In the genomic region with DNA sequence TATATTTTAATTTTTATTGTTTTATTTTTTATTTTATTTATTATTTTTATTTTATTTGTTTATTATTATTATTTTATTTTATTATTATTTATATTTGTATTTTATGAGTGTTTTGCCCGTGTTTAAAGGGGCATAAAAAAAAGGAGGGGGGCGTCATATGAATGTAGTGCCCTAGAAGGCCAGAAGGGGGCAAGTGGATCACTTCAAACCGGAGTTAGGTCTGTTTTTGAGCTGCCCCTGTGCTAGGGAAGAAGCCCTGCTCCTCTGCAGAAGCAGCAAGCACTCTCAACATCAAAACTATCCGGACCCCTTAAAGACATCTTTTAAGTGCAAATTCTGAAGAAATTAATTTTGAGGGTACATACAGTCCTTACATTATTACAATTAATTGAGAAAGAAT, we compare ENCODE assay signal across 10 mouse cellular contexts. TPM values are rescaled to one million over a fixed set of nuclear protein-coding genes. Genes with fewer than 3 reads are reported as not detected.
DNase-seq lines count a peak whose midpoint lies in the region; ATAC-seq and TF ChIP-seq lines count a peak whose summit lies in the region.
"Had no signal": no experiment of that assay in that cellular context is flagged by ENCODE, and none has a peak within 500 bp of the region (broad histone marks: within the 10 kb centered on the region; RNA-seq: fewer than 3 reads in every experiment).

No protein-coding gene starts in this region.

- H3K36me3 ChIP-seq in E14TG2a.4 (ENCODE audit: insufficient read depth, low read length): no peaks in the 10 kb centered on the region
- H3K36me3 ChIP-seq in hindbrain, postnatal 0 days (ENCODE audit: insufficient read depth, low read length): no peaks in the 10 kb centered on the region

- DNase-seq in kidney, postnatal 36 days: peak; percentile 17 to 25
- DNase-seq in kidney, adult 9 months: no peak
- peak; percentile 12 for DNase-seq in A20 (ENCODE audit: low read depth, low spot score)
- DNase-seq in hindbrain, postnatal 0 days (ENCODE audit: low spot score): peak; percentile 22
- no peak for DNase-seq in heart, adult 8-10 months (ENCODE audit: low spot score)

- no peaks in the 10 kb centered on the region for H3K4me1 ChIP-seq in E14TG2a.4 (replicated peaks; ENCODE audit: low read depth, low read length)
- H3K4me1 ChIP-seq in hindbrain, postnatal 0 days (ENCODE audit: insufficient read depth, low read length): no peaks in the 10 kb centered on the region
- H3K4me1 ChIP-seq: megakaryocyte, embryonic 14.5 days had no signal

- no peak overlapping the region for H3K9ac ChIP-seq in hindbrain, postnatal 0 days (replicated peaks; ENCODE audit: low read length)

- H3K27ac ChIP-seq in hindbrain, postnatal 0 days: no peak overlapping the region

- TF ChIP-seq CTCF in E14TG2a.4 (conservative IDR thresholded peaks at IDR 0.05; ENCODE audit: low read length): peak; percentile 45
- TF ChIP-seq CTCF in hindbrain, postnatal 0 days (IDR thresholded peaks at IDR 0.05; ENCODE audit: low read depth): peak; percentile 54

- no peaks in the 10 kb centered on the region for H3K27me3 ChIP-seq in E14TG2a.4 (ENCODE audit: insufficient read depth, low read length)
- no peaks in the 10 kb centered on the region for H3K27me3 ChIP-seq in hindbrain, postnatal 0 days (ENCODE audit: insufficient read depth, low read length)

- ATAC-seq in hindbrain, postnatal 0 days: no peak
- no peak for ATAC-seq in erythroid progenitor cell, adult 5-6 weeks (replicated peaks; ENCODE audit: low FRiP score, poor library complexity, severe bottlenecking)
- ATAC-seq: forebrain, embryonic 16.5 days had no signal

- no peak overlapping the region for H3K4me2 ChIP-seq in hindbrain, postnatal 0 days (ENCODE audit: low read depth, low read length)

- WGBS in hindbrain, postnatal 0 days: 26% methylated on average over 4 of the region's 4 CpGs

- H3K9me3 ChIP-seq in E14TG2a.4 (ENCODE audit: low read length): no peaks in the 10 kb centered on the region
- H3K9me3 ChIP-seq in hindbrain, postnatal 0 days (ENCODE audit: low read length): no peaks in the 10 kb centered on the region
- H3K9me3 ChIP-seq: megakaryocyte, embryonic 14.5 days had no signal

- no peak overlapping the region for H3K4me3 ChIP-seq in E14TG2a.4 (replicated peaks; ENCODE audit: low read length)
- H3K4me3 ChIP-seq in hindbrain, postnatal 0 days (ENCODE audit: low read length): no peak overlapping the region
- H3K4me3 ChIP-seq: megakaryocyte, embryonic 14.5 days had no signal

RNA-seq across cellular contexts. Expression of a gene that starts 10.7 kb away (rescaled TPM):
- total RNA-seq in hindbrain, postnatal 0 days (2014; rRNA removed): not detected in 2 replicates
- not detected in 2 replicates for polyA plus RNA-seq in hindbrain, postnatal 0 days (2015; fragmentation: Nextera tagmentation; extraction: Ambion mirVana)
- total RNA-seq in erythroid progenitor cell, adult 5-6 weeks (2015; ENCODE audit: low replicate concordance): not detected in 2 replicates
- total RNA-seq in erythroid progenitor cell, adult 5-6 weeks (2017; ENCODE audit: low replicate concordance): not detected in 2 replicates
- not detected for total RNA-seq in heart, adult 8-10 months (2022)
- polyA plus RNA-seq: forebrain, embryonic 16.5 days; large intestine, adult 2 months had no signal

RNA-seq across cellular contexts. Expression of a gene that starts 23.3 kb away (rescaled TPM):
- total RNA-seq in hindbrain, postnatal 0 days (2014; rRNA removed): 4.9 and 6.2 TPM in 2 replicates
- 1.4 and 1.8 TPM in 2 replicates for polyA plus RNA-seq in hindbrain, postnatal 0 days (2015; fragmentation: Nextera tagmentation; extraction: Ambion mirVana)
- 0.36 TPM in 1 of 2 replicates, not detected in the other for total RNA-seq in erythroid progenitor cell, adult 5-6 weeks (2015; ENCODE audit: low replicate concordance)
- 0.90 and 1.1 TPM in 2 replicates for total RNA-seq in erythroid progenitor cell, adult 5-6 weeks (2017; ENCODE audit: low replicate concordance)
- 10 to 100 TPM; 13.7 to 16.9 (median 15.6) TPM for total RNA-seq in heart, adult 8-10 months (2022)

RNA-seq across cellular contexts. Expression of a gene that starts 29.2 kb away (rescaled TPM):
- not detected in 2 replicates for total RNA-seq in hindbrain, postnatal 0 days (2014; rRNA removed)
- polyA plus RNA-seq in hindbrain, postnatal 0 days (2015; fragmentation: Nextera tagmentation; extraction: Ambion mirVana): not detected in 2 replicates
- not detected in 2 replicates for total RNA-seq in erythroid progenitor cell, adult 5-6 weeks (2015; ENCODE audit: low replicate concordance)
- not detected in 2 replicates for total RNA-seq in erythroid progenitor cell, adult 5-6 weeks (2017; ENCODE audit: low replicate concordance)
- total RNA-seq in heart, adult 8-10 months (2022): not detected
- polyA plus RNA-seq: forebrain, embryonic 16.5 days; large intestine, adult 2 months had no signal

RNA-seq across cellular contexts. Expression of a gene that starts 45.1 kb away (rescaled TPM):
- not detected in 2 replicates for total RNA-seq in hindbrain, postnatal 0 days (2014; rRNA removed)
- polyA plus RNA-seq in hindbrain, postnatal 0 days (2015; fragmentation: Nextera tagmentation; extraction: Ambion mirVana): not detected in 2 replicates
- not detected in 2 replicates for total RNA-seq in erythroid progenitor cell, adult 5-6 weeks (2015; ENCODE audit: low replicate concordance)
- not detected in 2 replicates for total RNA-seq in erythroid progenitor cell, adult 5-6 weeks (2017; ENCODE audit: low replicate concordance)
- total RNA-seq in heart, adult 8-10 months (2022): not detected
- polyA plus RNA-seq: forebrain, embryonic 16.5 days; large intestine, adult 2 months had no signal

Comparison
In these comparisons a context has a peak if more than half of its experiments do, and no peak if none do; other contexts are left out.
1. DNase-seq: peak in kidney, postnatal 36 days (2 of 2), A20 (single experiment) and hindbrain, postnatal 0 days (single experiment); none in kidney, adult 9 months (single experiment) and heart, adult 8-10 months (single experiment).